Comparison of ENCODE assay signal across 16 mouse cellular contexts in genomic region chr5:120483399-120483798, GRCm38 (mm10). TPM values are rescaled to one million over a fixed set of nuclear protein-coding genes. Genes with fewer than 3 reads are reported as not detected.
"Had no signal": no experiment of that assay in that cellular context is flagged by ENCODE, and none has a peak within 500 bp of the region (broad histone marks: within the 10 kb centered on the region; RNA-seq: fewer than 3 reads in every experiment).

No protein-coding gene starts in this region.

- DNase-seq: kidney, adult 8-10 months; layer of hippocampus, adult 9-11 months; layer of hippocampus, postnatal 36 days; lung, postnatal 4 days; thymus, adult 2 months; thymus, postnatal 36 days had no signal

- H3K9ac ChIP-seq: limb, embryonic 13.5 days; liver, embryonic 15.5 days; lung, embryonic 15.5 days had no signal

- H3K27ac ChIP-seq: limb, embryonic 13.5 days; liver, embryonic 15.5 days; lung, embryonic 15.5 days; midbrain, embryonic 10.5 days; stomach, postnatal 0 days had no signal

- ATAC-seq: intestine, postnatal 0 days; midbrain, embryonic 16.5 days had no signal

- H3K4me2 ChIP-seq: limb, embryonic 13.5 days; liver, embryonic 11.5 days; liver, embryonic 15.5 days; lung, embryonic 15.5 days had no signal

- H3K9me3 ChIP-seq: limb, embryonic 13.5 days; liver, embryonic 15.5 days; lung, embryonic 15.5 days; midbrain, embryonic 10.5 days had no signal

- H3K27me3 ChIP-seq: limb, embryonic 13.5 days; lung, embryonic 15.5 days had no signal

- H3K4me3 ChIP-seq: limb, embryonic 13.5 days; liver, embryonic 15.5 days; lung, embryonic 15.5 days; midbrain, embryonic 10.5 days had no signal

- H3K4me1 ChIP-seq: limb, embryonic 13.5 days; liver, embryonic 15.5 days; lung, embryonic 15.5 days had no signal

RNA-seq across cellular contexts. Expression of gene Sds, which starts 7.1 kb away (rescaled TPM):
- total RNA-seq: layer of hippocampus, postnatal 36 days; megakaryocyte, adult 5-6 weeks had no signal
- polyA plus RNA-seq: intestine, postnatal 0 days; kidney, embryonic 16.5 days; limb, embryonic 13.5 days; liver, embryonic 11.5 days; lung, embryonic 15.5 days; midbrain, embryonic 10.5 days; midbrain, embryonic 16.5 days; stomach, postnatal 0 days had no signal

RNA-seq across cellular contexts. Expression of gene Lhx5, which starts 51.9 kb away (rescaled TPM):
- total RNA-seq: megakaryocyte, adult 5-6 weeks had no signal
- polyA plus RNA-seq: kidney, embryonic 16.5 days; limb, embryonic 13.5 days; liver, embryonic 15.5 days had no signal
